9 mouse cellular contexts compared by ENCODE assay signal in genomic region chr14:78216229-78216963, GRCm38 (mm10).
DNase-seq lines count a peak whose midpoint lies in the region; ATAC-seq lines count a peak whose summit lies in the region.
"Had no signal": no experiment of that assay in that cellular context is flagged by ENCODE, and none has a peak within 500 bp of the region (broad histone marks: within the 10 kb centered on the region; RNA-seq: fewer than 3 reads in every experiment).

No protein-coding gene starts in this region.

- H3K4me3 ChIP-seq in limb, embryonic 11.5 days (ENCODE audit: low read depth, low read length) = no peak overlapping the region
- H3K4me3 ChIP-seq: erythroblast, embryonic 14.5 days had no signal

- no peaks in the 10 kb centered on the region for H3K36me3 ChIP-seq in limb, embryonic 11.5 days (ENCODE audit: control insufficient read depth, insufficient read depth, low read length)

- 34% methylated on average over 15 of the region's 15 CpGs for WGBS in limb, embryonic 11.5 days

- intact Hi-C loops in heart, postnatal 36 days (cut with DNase I) = loop anchor here (2.0 kb wide), 1 partner anchor 14 kb away; no protein-coding TSS in a partner anchor
- intact Hi-C loops in gastrocnemius, postnatal 36 days (cut with DNase I) = no loop called here

- no peak overlapping the region for H3K9ac ChIP-seq in limb, embryonic 11.5 days (ENCODE audit: low read length)

- no peaks in the 10 kb centered on the region; the same call in 1 of the 2 replicates for H3K4me1 ChIP-seq in limb, embryonic 11.5 days (ENCODE audit: control insufficient read depth, insufficient read depth, low read length)

- H3K9me3 ChIP-seq in limb, embryonic 11.5 days (ENCODE audit: control insufficient read depth, low read length) = no peaks in the 10 kb centered on the region

- H3K27ac ChIP-seq in limb, embryonic 11.5 days (replicated peaks; ENCODE audit: low read depth, low read length) = no peak overlapping the region

- peak; percentile 9 for DNase-seq in ovary, postnatal 36 days (ENCODE audit: low spot score)
- no peak for DNase-seq in ovary, postnatal 14 days (ENCODE audit: low spot score)
- DNase-seq in heart, postnatal 36 days = peak; percentile 4 to 5
- DNase-seq in limb, embryonic 11.5 days (ENCODE audit: low spot score) = peak; percentile 25
- peak; percentile 74 for DNase-seq in retina, postnatal 1 day
- no peak for DNase-seq in gastrocnemius, postnatal 36 days
- DNase-seq in thymus, adult 18-20 months = no peak

- no peak overlapping the region for H3K4me2 ChIP-seq in limb, embryonic 11.5 days (ENCODE audit: low read depth, severe bottlenecking)

- no peaks in the 10 kb centered on the region for H3K27me3 ChIP-seq in limb, embryonic 11.5 days (ENCODE audit: control insufficient read depth, insufficient read depth, low read length)

- ATAC-seq in limb, embryonic 11.5 days (ENCODE audit: insufficient number of reproducible peaks, low FRiP score, low TSS enrichment, low read depth) = no peak
- ATAC-seq in CD4-positive, CD25-positive, alpha-beta regulatory T cell, adult 4 months = no peak

Comparison
In these comparisons a context has a peak if more than half of its experiments do, and no peak if none do; other contexts are left out.
1. DNase-seq: peak in ovary, postnatal 36 days (single experiment), heart, postnatal 36 days (2 of 2), limb, embryonic 11.5 days (single experiment) and retina, postnatal 1 day (single experiment); none in ovary, postnatal 14 days (single experiment), gastrocnemius, postnatal 36 days (0 of 2) and thymus, adult 18-20 months (0 of 2).